Mouse (Mus musculus): ENCODE data around the gene Rpusd2. TPM values are rescaled to one million over a fixed set of nuclear protein-coding genes. Genes with fewer than 3 reads are reported as not detected.
A peak's percentile ranks its signal among the peaks of the same experiment; 100 is the strongest.

Rpusd2 gene
- polyA plus RNA-seq (2011; ENCODE audit: insufficient read depth, insufficient read length, low read depth, missing spikeins): 16.2 and 16.8 TPM in 2 replicates

DNA sequence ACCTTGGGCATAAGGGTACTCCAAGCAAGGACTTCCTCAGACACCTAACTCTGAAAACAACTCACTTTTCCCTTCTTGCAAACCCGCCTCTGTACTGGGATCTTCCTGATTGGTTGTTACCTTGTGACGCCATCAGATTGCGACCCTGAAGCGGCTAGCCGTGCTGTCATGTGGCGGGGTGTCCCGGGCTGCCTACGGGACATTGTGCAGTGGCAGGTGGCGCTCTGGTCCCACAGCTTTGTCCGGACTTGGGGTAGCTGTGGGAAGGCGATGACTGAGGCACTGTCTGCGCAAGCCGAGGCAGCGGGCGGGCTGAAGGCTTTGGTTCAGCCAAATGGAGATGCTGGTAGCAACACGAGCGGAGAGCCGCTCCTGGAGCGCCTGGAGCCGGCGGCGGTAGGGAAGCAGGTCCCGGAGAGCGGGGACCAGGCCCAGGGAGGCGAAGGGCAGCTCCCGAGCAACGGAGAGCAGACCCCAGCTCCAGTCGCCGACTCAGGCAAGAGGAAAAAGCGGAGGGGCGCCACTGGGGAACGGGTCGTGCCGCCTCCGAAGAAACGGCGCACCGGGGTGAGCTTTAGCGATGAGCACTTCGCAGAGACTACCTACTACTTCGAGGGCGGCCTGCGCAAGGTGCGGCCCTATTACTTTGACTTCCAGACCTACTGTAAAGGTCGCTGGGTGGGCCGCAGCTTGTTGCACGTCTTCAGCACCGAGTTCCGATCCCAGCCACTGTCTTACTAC is at the start of gene Rpusd2:
Gene Rpusd2 (plus strand): TSS at position 135 of the 741 bp plus-strand sequence.
- peak within 1 kb of the TSS; percentile 22; the same call in 1 of the 2 replicates for H3K27ac ChIP-seq (ENCODE audit: insufficient read depth, low read length)
- no peaks in the 10 kb centered on the region for H3K4me1 ChIP-seq (ENCODE audit: control insufficient read depth, insufficient read depth, low read length)
- peak within 1 kb of the TSS; percentile 84 for H3K9ac ChIP-seq (ENCODE audit: low read depth, poor library complexity, severe bottlenecking)
- H3K27me3 ChIP-seq (ENCODE audit: control insufficient read depth, insufficient read depth, low read length, poor library complexity, severe bottlenecking): no peaks in the 10 kb centered on the region
- H3K36me3 ChIP-seq (ENCODE audit: control insufficient read depth, insufficient read depth, low read length, poor library complexity, severe bottlenecking): peaks cover 23% of the 10 kb centered on the region
- TF ChIP-seq POLR2A (IDR thresholded peaks at IDR 0.05; ENCODE audit: insufficient read depth, low read length) (peak; percentile 81), CTCF (IDR thresholded peaks at IDR 0.05; ENCODE audit: low read depth, low read length) (peak; percentile 20), EP300 (IDR thresholded peaks at IDR 0.05; ENCODE audit: insufficient read depth, low read depth, low read length) (peak; percentile 57; the same call in 1 of the 2 replicates)
- H3K9me3 ChIP-seq (replicated peaks; ENCODE audit: control insufficient read depth, insufficient read depth, low read length, poor library complexity, severe bottlenecking): no peaks in the 10 kb centered on the region
- peak within 1 kb of the TSS; percentile 90 for H3K4me3 ChIP-seq (ENCODE audit: low read depth, low read length)

DNA sequence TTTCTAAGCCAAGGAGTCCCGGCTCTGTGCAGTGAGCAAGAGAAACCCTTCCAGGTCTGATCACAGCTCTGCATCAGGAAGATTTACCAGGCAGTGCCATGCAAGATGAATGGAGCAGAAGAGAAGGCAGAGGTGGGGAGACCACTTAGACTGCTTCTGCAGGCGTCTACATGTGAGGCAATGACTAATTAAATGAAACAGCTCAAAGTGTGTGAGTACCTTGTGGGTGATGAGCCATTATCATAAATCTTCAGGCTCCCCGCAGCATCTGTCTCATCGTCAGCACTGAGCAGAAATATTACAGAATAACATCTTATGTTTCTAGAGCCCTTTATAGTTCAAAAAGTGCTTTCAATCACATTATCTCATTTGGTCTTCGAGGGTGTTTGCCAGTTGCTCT is 39.1 kb upstream of the Rpusd2 start:
- Histone ChIP-seq H3K27ac (ENCODE audit: insufficient read depth, low read length) (no peak overlapping the region), H3K9ac (ENCODE audit: low read depth, poor library complexity, severe bottlenecking) (no peak overlapping the region), H3K36me3 (ENCODE audit: control insufficient read depth, insufficient read depth, low read length, poor library complexity, severe bottlenecking) (no peaks in the 10 kb centered on the region), H3K27me3 (ENCODE audit: control insufficient read depth, insufficient read depth, low read length, poor library complexity, severe bottlenecking) (no peaks in the 10 kb centered on the region), H3K4me1 (ENCODE audit: control insufficient read depth, insufficient read depth, low read length) (peaks cover 3% of the 10 kb centered on the region), H3K4me3 (ENCODE audit: low read depth, low read length) (no peak overlapping the region), H3K9me3 (replicated peaks; ENCODE audit: control insufficient read depth, insufficient read depth, low read length, poor library complexity, severe bottlenecking) (0 out of 2 replicates have a peak, but pooled peaks cover 2% of the 10 kb centered on the region)
- no peak for TF ChIP-seq CTCF (IDR thresholded peaks at IDR 0.05; ENCODE audit: low read depth, low read length)
- TF ChIP-seq POLR2A (IDR thresholded peaks at IDR 0.05; ENCODE audit: insufficient read depth, low read length): no peak
- no peak for TF ChIP-seq EP300 (IDR thresholded peaks at IDR 0.05; ENCODE audit: insufficient read depth, low read depth, low read length)

DNA sequence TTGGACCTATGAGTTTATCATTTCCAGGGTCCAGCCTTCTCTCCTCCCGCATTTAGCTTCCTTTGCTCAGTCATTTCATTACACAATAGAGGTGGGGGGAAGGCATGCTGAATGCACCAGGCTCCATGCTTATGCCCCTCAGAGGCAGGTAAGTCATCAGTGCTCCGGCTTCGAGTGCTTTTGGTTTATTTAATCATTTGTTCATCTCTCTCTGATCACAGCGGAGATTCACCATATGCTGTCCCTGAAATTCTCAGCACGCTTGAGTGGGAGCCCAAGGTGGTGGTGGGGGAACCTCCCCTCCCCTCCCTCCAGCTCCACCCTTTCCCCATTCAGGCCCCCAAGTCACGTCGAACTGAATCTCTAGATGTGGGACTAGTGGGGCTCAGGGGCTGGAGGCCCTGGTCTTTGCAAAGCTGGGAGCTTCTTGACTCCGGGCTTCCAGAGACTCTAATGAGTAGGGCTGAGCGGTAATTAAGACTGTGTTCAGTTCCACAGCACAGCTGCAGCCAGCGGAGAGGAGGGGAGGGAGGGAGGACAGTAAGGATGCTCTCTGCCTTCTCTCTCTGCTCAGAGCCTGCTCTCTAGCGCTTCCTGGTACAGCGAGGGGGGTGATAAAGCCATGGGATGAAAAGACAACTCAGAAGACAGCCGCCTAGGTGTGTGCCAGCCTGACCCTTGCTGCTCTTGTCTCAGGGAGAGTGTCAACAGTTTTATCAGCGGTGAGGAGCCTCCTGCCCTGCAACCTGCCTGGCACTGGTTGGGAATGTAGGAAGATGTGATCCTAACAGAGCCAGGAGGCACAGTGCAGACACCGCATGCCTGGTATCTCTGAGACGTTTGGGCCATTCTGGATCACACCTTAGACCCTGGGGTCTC is 38.4 kb upstream of the Rpusd2 start:
- no peak overlapping the region for H3K4me3 ChIP-seq (ENCODE audit: low read depth, low read length)
- peaks cover 3% of the 10 kb centered on the region for H3K4me1 ChIP-seq (ENCODE audit: control insufficient read depth, insufficient read depth, low read length)
- H3K27ac ChIP-seq (ENCODE audit: insufficient read depth, low read length): no peak overlapping the region
- TF ChIP-seq CTCF (IDR thresholded peaks at IDR 0.05; ENCODE audit: low read depth, low read length) (no peak), EP300 (IDR thresholded peaks at IDR 0.05; ENCODE audit: insufficient read depth, low read depth, low read length) (no peak), POLR2A (IDR thresholded peaks at IDR 0.05; ENCODE audit: insufficient read depth, low read length) (no peak)
- no peaks in the 10 kb centered on the region for H3K36me3 ChIP-seq (ENCODE audit: control insufficient read depth, insufficient read depth, low read length, poor library complexity, severe bottlenecking)
- H3K9me3 ChIP-seq (replicated peaks; ENCODE audit: control insufficient read depth, insufficient read depth, low read length, poor library complexity, severe bottlenecking): no peaks in the 10 kb centered on the region
- H3K27me3 ChIP-seq (ENCODE audit: control insufficient read depth, insufficient read depth, low read length, poor library complexity, severe bottlenecking): no peaks in the 10 kb centered on the region
- no peak overlapping the region for H3K9ac ChIP-seq (ENCODE audit: low read depth, poor library complexity, severe bottlenecking)

DNA sequence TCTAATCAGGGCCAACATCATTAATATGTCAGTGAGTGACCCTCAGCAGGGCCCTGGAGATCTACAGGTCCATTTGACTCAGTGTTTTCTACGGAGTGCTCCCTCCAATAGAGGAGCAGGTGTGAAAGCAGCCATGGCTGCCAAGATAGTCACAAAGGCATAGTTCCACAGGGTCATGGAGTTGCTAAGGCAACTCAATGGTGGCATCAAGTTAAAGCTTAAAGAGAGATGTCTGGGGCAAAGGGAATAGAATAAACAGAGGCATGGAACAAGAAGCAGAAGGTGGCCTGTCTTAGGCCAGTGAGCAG is 37.8 kb upstream of the Rpusd2 start:
- H3K9ac ChIP-seq (ENCODE audit: low read depth, poor library complexity, severe bottlenecking): no peak overlapping the region
- H3K27me3 ChIP-seq (ENCODE audit: control insufficient read depth, insufficient read depth, low read length, poor library complexity, severe bottlenecking): no peaks in the 10 kb centered on the region
- H3K4me3 ChIP-seq (ENCODE audit: low read depth, low read length): no peak overlapping the region
- H3K27ac ChIP-seq (ENCODE audit: insufficient read depth, low read length): no peak overlapping the region
- H3K9me3 ChIP-seq (replicated peaks; ENCODE audit: control insufficient read depth, insufficient read depth, low read length, poor library complexity, severe bottlenecking): no peaks in the 10 kb centered on the region
- peaks cover 3% of the 10 kb centered on the region for H3K4me1 ChIP-seq (ENCODE audit: control insufficient read depth, insufficient read depth, low read length)
- TF ChIP-seq EP300 (IDR thresholded peaks at IDR 0.05; ENCODE audit: insufficient read depth, low read depth, low read length) (no peak), CTCF (IDR thresholded peaks at IDR 0.05; ENCODE audit: low read depth, low read length) (no peak), POLR2A (IDR thresholded peaks at IDR 0.05; ENCODE audit: insufficient read depth, low read length) (no peak)
- H3K36me3 ChIP-seq (ENCODE audit: control insufficient read depth, insufficient read depth, low read length, poor library complexity, severe bottlenecking): no peaks in the 10 kb centered on the region

DNA sequence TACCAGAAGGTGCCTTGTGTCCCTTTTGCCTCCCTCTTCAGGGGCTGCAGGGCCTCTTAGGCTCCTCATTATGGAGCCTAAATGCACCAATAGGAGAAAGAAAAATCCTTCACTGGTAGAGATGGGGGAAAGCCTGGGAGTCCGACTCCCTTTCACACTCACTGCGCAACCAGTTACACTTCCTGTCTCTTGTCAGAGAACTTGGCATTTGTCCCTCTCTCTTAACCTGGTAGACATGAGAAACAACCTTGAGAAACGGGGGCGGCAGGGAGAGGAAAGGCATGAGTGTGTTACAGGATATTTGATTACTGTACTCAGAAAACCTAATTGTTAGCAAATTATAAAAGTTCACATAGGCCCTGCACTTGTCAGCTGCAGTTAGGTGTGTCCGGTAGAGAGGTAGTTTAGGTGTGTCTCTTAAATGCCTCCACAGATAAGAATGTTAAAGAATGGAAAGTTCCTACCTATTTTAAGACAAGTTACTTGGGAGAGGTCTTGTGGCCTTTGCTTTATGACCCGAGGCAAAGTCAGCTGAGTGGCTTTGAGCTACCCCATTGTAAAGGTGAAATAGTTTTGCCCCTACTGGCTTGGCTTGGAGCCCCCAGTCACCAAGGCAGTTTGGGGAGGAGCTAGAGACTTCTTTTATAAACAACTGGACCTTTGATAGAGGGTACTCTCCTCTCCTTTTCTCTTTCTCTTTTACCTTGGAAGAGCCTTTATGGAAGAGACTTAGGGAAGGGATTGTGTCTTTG is 36.3 kb upstream of the Rpusd2 start:
- Histone ChIP-seq H3K4me1 (ENCODE audit: control insufficient read depth, insufficient read depth, low read length) (peaks cover 3% of the 10 kb centered on the region), H3K9ac (ENCODE audit: low read depth, poor library complexity, severe bottlenecking) (no peak overlapping the region), H3K36me3 (ENCODE audit: control insufficient read depth, insufficient read depth, low read length, poor library complexity, severe bottlenecking) (no peaks in the 10 kb centered on the region), H3K9me3 (replicated peaks; ENCODE audit: control insufficient read depth, insufficient read depth, low read length, poor library complexity, severe bottlenecking) (no peaks in the 10 kb centered on the region), H3K4me3 (ENCODE audit: low read depth, low read length) (no peak overlapping the region), H3K27ac (ENCODE audit: insufficient read depth, low read length) (peak overlapping the region; percentile 39; the same call in 1 of the 2 replicates), H3K27me3 (ENCODE audit: control insufficient read depth, insufficient read depth, low read length, poor library complexity, severe bottlenecking) (no peaks in the 10 kb centered on the region)
- TF ChIP-seq EP300 (IDR thresholded peaks at IDR 0.05; ENCODE audit: insufficient read depth, low read depth, low read length) (peak; percentile 78; the same call in 1 of the 2 replicates), POLR2A (IDR thresholded peaks at IDR 0.05; ENCODE audit: insufficient read depth, low read length) (no peak)
